Mouse (Mus musculus): Measurements from ENCODE around the gene Cdc37l1.

- TF ChIP-seq CTCF (IDR thresholded peaks at IDR 0.05; ENCODE audit: borderline replicate concordance, control insufficient read depth, extremely low read depth, insufficient read depth, low read length, poor library complexity) (no peak), POLR2A (IDR thresholded peaks at IDR 0.05; ENCODE audit: control insufficient read depth, extremely low read depth, insufficient read depth, low read length, poor library complexity) (no peak)
Measured at GRCm38 (mm10) chr19:28964552-28964903, 25.6 kb upstream of the Cdc37l1 start.

Data from thymus, adult 2 months (tissue).